Mouse (Mus musculus) kidney, postnatal 14 days (tissue): Measurements from ENCODE around the gene Pcsk6.
A peak's percentile ranks its signal among the peaks of the same experiment; 100 is the strongest.
"Not testable (repeated sequence)": the region's sequence is repeated elsewhere in the genome, so short reads cannot be mapped to it uniquely, and the experiment has no call there.

Experiments
- DNase-seq: peaks from one replicate; pipeline ENCODE4 v3.0.0; 2022; ENCODE audit warnings: mixed read lengths

Gene Pcsk6

DNA sequence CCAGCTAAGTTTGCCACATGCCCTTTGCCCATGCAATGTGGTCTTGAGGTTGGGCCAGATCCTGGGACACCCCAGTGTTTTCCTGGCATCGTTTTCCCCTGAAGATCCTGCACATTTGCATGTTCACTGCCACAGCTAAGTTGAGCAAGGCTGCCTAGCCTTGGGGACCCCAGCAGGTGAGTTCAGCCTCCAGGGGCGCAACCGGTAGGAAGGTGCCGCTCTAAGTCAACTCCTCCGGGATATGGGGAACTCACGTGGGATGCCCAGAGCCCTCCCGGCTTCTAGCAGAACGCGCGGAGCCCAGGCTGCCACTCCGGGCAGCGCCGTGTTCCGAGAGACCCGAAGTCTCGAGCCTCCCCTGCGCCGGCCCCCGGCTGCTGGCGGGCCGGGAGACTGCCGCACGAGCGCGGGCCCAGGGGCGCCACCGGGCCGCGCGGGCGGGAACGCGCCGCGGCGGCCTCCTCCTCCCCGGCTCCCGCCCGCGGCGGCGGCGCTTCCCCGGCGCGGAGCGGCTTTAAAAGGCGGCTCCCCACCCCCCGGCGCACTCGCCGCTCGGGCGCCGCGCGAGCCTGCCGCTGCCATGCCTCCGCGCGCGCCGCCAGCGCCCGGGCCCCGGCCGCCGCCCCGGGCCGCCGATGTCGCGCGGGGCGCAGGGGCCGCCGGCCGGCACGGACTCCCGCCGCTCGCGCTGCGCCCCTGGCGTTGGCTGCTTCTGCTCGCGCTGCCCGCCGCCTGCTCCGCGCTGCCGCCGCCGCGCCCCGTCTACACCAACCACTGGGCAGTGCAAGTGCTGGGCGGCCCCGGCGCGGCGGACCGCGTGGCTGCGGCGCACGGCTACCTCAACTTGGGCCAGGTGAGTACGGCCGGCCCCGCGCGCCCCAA is at the start of gene Pcsk6:
TSS of gene Pcsk6 (plus strand) at position 144 of the 882 bp plus-strand sequence.
- DNase-seq = peak; percentile 59

- DNase-seq = no peak
Observed at GRCm38 (mm10) chr7:65813611-65814212, 47.8 kb upstream of the Pcsk6 start.

GRCm38 (mm10) chr7:65817564-65817963 is 44.0 kb upstream of the Pcsk6 start:
- DNase-seq = no peak

DNA sequence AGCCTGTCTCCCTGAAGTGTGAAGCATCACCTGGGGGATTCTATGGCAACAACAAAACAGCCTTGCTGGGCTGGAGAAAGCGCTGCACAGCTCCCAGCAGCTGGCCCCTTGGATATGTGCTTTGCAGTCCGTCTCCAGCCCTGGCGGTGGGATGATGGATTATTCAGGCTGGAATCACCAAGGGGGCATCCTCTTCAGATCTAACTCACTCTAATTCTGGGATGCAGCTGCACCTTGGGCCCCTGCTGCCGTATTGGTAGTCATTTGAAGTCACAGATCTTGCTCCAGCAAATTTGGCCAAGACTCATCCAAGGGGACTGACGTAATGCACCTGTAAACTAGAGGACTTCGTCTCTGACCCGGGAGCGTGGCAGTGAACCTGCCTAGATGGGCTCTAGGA is 41.1 kb upstream of the Pcsk6 start:
- DNase-seq = no peak

DNA sequence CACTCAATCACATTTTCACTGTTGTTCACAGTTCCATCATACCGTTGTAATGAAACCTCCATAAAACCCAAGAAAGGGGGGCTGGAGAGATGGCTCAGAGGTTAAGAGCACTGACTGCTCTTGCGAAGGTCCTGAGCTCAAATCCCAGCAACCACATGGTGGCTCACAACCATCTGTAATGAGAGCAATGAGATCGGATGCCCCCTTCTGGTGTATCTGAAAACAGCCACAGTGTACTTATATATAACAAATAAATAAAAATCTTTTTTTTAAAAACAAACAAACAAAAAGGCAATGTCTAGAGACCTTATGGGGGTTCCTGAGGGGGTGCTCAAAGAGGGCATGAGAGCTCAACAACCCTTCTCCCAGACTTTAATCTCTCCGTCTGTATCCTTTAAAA is 39.6 kb upstream of the Pcsk6 start:
- not testable (repeated sequence) for DNase-seq

GRCm38 (mm10) chr7:65822506-65823119 is 38.9 kb upstream of the Pcsk6 start:
- no peak for DNase-seq

DNA sequence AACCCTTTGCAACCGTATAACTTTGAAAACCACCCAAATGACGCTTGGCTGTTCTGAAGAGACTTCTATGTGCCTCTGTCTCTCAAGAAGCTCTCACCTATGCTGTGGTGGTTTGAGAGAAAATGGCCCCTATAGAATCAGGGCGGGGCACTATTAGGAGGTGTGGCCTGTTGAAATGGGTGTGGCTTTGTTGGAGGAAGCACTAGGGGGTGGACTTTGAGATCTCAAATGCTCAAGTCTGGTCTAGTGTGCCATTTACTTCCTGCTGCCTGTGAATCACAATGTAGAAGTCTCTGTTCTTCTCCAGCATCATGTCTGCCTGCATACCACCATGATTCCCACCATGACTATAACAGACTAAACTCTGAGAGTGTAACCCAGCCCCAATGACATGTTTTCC is 21.8 kb upstream of the Pcsk6 start:
- no peak for DNase-seq

DNA sequence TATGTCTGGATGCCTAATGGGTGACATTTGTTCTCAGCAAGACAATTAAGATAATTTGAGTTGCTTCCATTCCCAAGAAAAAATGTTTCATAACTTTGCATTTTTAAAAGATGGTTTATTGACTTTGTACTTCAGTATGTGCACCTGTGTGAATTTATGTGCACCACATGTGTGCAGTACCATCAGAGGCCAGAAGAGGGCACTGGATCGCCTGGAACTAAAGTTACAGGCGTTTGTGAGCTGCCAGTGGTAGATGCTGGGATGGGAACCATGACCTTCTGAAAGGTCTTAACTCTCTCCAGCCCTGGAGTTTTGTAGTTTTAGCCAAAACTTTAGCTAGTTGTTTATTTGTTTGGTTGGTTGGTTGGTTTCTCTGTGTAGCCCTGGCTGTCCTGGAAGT is 18.3 kb upstream of the Pcsk6 start:
- DNase-seq = no peak

DNA sequence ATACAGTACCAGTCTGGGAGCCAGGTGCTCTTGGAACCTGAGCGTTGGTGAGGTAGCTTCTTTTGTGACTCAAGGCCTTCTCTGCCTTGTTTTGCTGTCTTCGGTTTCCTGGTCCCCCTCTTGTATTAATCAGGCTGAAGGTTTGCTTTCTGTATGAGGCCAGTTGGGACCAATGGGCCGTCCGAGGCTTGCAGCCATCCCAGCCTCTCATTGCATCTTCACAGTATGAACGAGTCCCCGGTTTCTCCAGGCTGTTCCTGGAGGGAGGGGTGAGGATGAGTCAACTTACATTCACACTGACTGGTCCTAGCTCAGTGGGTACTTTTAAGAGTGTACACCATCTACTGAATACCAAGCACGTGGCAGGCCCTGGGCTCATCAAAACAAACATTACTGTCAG is 553 bp upstream of the Pcsk6 start:
- DNase-seq = no peak

GRCm38 (mm10) chr7:65862473-65863176 is 1.1 kb downstream of the Pcsk6 start:
- peak; percentile 13 for DNase-seq

DNA sequence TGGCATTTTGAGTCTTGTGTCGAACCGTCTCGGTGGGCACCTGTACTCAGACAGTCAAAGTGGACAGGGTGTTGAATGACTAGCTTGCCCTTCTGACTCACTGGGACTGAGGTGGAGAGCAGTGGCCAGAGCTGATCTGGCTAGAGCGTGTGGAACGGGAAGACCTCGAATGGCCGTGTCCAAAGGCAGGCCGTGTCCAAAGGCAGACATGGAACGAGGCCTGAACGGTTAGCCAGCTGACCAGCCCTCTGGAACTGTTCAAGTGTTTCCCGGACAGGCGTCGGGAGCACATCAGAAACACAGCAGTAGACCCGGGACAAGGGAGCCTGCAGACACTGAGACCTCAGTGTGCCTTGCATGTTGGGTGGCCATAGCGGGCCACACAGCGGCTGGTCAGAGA is 7.6 kb downstream of the Pcsk6 start:
- no peak for DNase-seq

GRCm38 (mm10) chr7:65869794-65870193 is 8.3 kb downstream of the Pcsk6 start:
- DNase-seq = no peak

GRCm38 (mm10) chr7:65870227-65870626 is 8.7 kb downstream of the Pcsk6 start:
- DNase-seq = no peak

DNA sequence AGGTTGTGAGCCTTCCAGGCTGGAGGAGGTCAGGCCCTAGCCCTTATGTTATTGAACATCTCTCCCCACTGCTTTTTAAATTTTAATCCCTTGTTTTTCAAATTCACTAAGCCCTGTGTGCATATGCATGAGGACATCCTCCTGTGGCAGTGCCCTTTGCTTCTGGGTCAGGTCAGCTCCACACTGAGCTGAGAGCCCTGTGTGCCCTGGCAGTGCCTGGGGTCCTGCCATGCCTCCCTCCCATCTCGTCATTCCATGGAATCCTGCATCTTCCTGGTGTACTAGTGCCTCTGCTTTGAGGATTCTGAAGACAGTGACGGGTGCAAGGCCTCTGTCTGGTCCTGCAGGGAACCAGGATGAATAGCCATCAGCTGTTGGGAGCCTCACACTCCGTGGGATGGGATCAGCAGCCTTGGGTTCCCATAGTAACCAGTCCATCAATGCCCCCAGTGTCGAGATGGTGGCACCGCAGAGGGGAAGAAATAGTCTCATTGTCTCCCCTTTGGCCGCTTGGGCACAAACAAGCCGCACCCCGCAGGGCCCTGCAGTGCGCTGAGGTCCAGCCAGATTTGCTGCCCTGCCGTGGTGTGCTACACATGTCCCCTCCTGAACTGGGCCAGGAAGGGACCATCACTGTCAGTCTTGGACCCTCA is 9.5 kb downstream of the Pcsk6 start:
- no peak for DNase-seq

- no peak for DNase-seq
Observed at GRCm38 (mm10) chr7:65871851-65872250, 10.3 kb downstream of the Pcsk6 start.

DNA sequence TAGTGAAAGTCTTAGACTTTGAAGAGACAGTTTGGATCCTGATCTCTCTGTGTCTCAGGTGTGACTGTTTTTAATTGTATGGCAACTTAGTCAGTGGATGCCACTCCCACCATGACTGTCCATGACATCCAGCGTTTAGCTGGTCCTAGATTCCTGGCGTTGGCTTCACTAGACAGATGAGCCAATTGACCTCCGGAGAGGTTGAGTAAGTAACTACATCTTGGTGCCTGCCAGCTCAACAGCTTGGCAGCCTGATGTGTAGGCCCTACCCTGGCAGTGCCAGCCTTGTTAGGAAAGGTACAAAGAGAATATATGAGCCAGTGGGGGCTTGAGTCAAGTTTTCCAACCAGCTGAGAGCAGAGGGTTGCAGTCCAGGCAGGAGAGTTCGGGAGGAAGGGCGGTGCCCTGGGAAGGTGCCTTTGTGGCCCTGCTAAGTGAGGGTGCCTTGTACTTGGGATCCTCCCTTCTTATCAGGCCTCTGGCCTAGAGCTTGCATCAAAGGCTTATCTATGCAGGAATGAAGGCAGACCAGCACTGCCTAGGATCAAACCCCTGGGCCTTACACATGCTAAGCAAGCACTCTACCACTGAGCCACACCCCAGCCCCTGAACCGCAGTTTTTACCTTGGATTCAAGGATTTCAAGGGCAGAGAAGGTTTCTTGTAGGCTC is 11.8 kb downstream of the Pcsk6 start:
- no peak for DNase-seq

DNA sequence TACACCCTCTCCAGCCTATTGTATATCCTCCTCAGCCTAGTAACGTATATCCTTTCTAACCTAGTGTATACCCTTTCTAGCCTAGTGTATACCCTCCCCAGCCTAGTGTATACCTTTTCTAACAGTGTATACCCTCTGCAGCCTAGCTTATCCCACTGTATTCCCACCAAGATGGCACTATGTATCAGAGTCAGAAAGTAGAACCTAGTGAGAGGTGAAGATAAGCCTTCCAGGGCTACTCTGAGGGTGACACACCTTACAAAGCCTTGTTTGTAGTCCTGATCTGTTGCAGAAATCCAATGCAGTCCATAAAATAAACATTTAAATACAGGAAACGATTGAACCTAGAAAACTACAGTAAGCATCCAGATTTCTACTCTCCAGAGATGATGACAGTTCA is 12.4 kb downstream of the Pcsk6 start:
- no peak for DNase-seq

DNA sequence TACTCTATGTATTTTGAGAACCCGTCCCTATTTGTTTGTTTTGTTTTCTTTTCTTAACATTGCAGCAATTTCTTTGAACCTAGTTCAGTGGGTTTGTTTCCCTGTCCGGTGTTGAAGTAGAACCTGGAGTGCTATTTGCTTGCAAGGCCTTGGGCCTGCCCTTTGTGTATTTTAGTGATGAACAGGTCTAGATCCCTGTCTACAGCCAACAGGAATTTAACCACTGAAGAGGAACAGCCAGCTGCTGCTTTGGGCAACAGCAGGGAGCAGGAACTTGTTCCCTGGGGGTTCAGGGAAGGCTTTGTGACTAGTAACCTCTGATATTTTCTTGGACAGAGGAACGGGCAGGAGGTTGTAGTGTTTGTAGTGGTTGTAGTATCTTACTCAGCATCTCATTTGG is 15.1 kb downstream of the Pcsk6 start:
- DNase-seq = no peak

DNA sequence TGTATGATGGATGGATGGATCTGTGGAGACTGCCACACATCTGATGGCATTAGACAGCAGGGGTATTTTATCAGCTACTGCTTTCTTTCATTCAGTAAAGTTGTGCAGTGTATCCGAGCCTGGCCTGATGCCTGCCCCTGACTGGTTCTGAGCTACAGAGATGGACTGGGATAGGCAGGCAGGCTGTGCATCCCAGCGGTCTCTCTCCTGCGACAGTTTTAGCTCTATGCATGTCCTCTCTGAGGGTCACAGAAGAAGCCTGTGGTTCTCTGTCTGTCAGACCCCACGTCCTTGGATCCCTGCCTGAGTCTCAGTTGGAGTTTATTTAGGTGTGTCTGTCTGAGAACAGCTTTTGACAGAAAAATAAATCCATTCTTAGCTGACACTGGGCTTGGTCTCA is 16.7 kb downstream of the Pcsk6 start:
- DNase-seq = no peak

DNA sequence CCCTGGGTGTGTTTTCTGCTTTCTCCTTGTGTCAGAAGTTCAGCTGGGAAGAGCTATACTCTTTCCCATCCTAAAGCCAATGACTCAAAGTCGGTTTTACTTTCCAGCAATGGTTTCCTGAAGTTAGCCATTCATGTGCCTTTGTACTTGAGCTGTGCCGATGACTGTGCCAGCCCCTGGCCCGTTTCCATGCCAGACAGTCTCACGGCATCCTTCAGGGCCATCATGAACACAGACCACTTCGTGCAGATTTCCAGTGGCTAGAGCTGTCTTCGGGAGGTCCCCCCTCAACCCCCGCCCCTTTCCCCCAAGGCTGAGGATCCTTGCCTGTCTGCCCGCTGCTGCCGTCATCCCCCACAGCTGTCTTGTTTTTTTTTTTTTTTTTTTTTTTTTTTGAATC is 17.8 kb downstream of the Pcsk6 start:
- no peak for DNase-seq

- DNase-seq = no peak
Observed at GRCm38 (mm10) chr7:65880666-65881289, 19.2 kb downstream of the Pcsk6 start.

DNA sequence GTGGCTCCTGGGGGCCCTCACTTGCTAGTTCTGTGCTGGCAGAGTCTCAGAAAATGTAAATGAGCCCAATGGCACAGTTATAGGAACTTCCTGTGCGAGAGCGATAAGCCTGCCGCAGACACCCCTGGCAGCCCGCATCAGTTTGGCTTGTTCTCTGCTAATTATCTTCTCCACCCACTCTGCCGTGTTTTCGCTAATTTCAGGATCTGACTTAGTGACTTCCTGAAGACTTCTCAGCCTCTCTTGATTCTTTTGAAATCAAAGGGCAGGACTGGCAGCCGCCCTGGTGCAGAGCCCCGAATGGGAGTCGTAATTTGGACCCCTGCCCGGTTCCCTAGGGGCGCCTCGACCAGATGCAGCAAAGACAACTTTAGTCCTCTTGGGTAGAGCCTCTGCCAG is 19.8 kb downstream of the Pcsk6 start:
- DNase-seq = no peak
